Mouse (Mus musculus) ES-Bruce4 (cell line): Measurements from ENCODE around the gene Sptbn4. TPM values are rescaled to one million over a fixed set of nuclear protein-coding genes. Genes with fewer than 3 reads are reported as not detected.

Source experiments
- H3K27ac ChIP-seq: 2 replicates; pipeline ENCODE4 v1.5.1; 2012; ENCODE audit warnings: low read length, inconsistent platforms; ENCODE audit not compliant: insufficient read depth
- H3K27me3 ChIP-seq: 2 replicates; pipeline ENCODE4 v1.6.1; 2012; ENCODE audit warnings: mild to moderate bottlenecking, low read length, inconsistent platforms; ENCODE audit not compliant: control insufficient read depth, poor library complexity, insufficient read depth, severe bottlenecking
- H3K36me3 ChIP-seq: 2 replicates; pipeline ENCODE4 v1.6.1; 2012; ENCODE audit warnings: inconsistent platforms, mild to moderate bottlenecking, low read length, moderate library complexity; ENCODE audit not compliant: control insufficient read depth, poor library complexity, insufficient read depth, severe bottlenecking
- H3K4me1 ChIP-seq: one replicate; pipeline ENCODE4 v1.8.1; 2011; ENCODE audit warnings: low read length; ENCODE audit not compliant: control insufficient read depth, insufficient read depth
- H3K4me3 ChIP-seq: 2 replicates; pipeline ENCODE4 v1.5.1; 2011; ENCODE audit warnings: low read depth, mild to moderate bottlenecking, low read length
- H3K9ac ChIP-seq: 2 replicates; pipeline ENCODE4 v1.6.1; 2012; ENCODE audit warnings: low read depth, mild to moderate bottlenecking, inconsistent platforms; ENCODE audit not compliant: poor library complexity, severe bottlenecking
- H3K9me3 ChIP-seq: replicated peaks from 2 replicates; pipeline ENCODE4 v1.6.1; 2012; ENCODE audit warnings: mild to moderate bottlenecking, low read length, inconsistent platforms; ENCODE audit not compliant: control insufficient read depth, poor library complexity, insufficient read depth, severe bottlenecking
- CTCF ChIP-seq: IDR thresholded peaks from one replicate; pipeline ENCODE4 v1.8.1; 2011; ENCODE audit warnings: low read depth, low read length
- EP300 ChIP-seq: IDR thresholded peaks from 2 replicates; pipeline ENCODE4 v1.6.1; 2011; ENCODE audit warnings: low read depth, low read length; ENCODE audit not compliant: insufficient read depth
- POLR2A ChIP-seq: IDR thresholded peaks from one replicate; pipeline ENCODE4 v1.8.1; 2011; ENCODE audit warnings: low read length; ENCODE audit not compliant: insufficient read depth
- polyA plus RNA-seq: library from polyadenylated mRNA; stranded (reverse); fragments of >200 nt; gene quantifications from 2 replicates; pipeline ENCODE4 v1.2.4, GENCODE M21; 2011; ENCODE audit warnings: low read depth; ENCODE audit not compliant: missing spikeins, insufficient read depth, insufficient read length

Sptbn4 gene
- polyA plus RNA-seq, 1 experiment: 6.0 TPM

DNA sequence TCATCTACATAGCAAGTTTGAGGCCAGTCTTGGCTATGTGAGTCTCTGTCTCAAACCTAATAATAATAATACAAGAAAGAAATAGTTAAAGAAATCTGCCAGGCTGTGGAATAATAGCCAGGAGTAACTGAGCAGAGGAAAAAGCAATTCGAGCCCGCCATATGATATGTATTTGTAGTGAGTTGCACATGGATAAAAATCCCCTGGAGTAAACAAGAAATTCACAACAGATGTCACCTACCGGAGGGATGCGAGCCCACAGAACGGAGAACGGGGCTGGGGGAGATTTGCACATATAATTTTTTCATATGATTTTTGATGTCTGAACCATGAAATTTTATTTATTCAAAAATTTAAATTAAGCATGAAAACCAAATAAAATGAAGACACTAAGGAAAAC lies 67.7 kb downstream of the Sptbn4 start:
- no peak for TF ChIP-seq CTCF
- no peak for TF ChIP-seq EP300
- TF ChIP-seq POLR2A: no peak
- H3K27me3 ChIP-seq: no peaks in the 10 kb centered on the region
- H3K4me1 ChIP-seq: peaks cover 5% of the 10 kb centered on the region
- H3K9me3 ChIP-seq: no peaks in the 10 kb centered on the region
- H3K27ac ChIP-seq: no peak overlapping the region
- H3K36me3 ChIP-seq: no peaks in the 10 kb centered on the region
- H3K9ac ChIP-seq: no peak overlapping the region
- H3K4me3 ChIP-seq: no peak overlapping the region

DNA sequence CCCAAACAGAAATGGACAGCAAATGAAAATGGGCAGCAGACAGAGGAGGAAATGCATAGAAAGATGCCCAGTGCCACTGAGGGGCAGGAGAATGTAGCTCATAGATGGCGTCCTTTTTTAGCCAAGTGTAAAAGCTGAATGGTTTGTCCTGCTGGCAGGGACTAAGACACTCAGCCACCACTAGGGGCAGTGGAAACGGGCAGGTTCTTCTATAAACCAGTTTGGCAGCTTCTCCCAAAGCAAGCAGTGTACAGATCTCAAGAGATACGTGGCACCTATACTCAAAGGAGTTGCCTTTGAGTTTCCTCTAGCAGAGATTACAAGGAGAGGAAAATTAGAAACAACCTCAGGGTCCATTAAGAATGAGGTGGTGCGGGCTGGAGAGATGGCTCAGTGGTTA lies 69.1 kb downstream of the Sptbn4 start:
- Histone ChIP-seq H3K27ac (no peak overlapping the region), H3K9ac (no peak overlapping the region), H3K27me3 (no peaks in the 10 kb centered on the region), H3K36me3 (no peaks in the 10 kb centered on the region), H3K4me1 (peaks cover 3% of the 10 kb centered on the region), H3K4me3 (no peak overlapping the region), H3K9me3 (no peaks in the 10 kb centered on the region; the same call in 1 of the 2 replicates)
- peak; percentile 55 for TF ChIP-seq CTCF
- no peak for TF ChIP-seq POLR2A

DNA sequence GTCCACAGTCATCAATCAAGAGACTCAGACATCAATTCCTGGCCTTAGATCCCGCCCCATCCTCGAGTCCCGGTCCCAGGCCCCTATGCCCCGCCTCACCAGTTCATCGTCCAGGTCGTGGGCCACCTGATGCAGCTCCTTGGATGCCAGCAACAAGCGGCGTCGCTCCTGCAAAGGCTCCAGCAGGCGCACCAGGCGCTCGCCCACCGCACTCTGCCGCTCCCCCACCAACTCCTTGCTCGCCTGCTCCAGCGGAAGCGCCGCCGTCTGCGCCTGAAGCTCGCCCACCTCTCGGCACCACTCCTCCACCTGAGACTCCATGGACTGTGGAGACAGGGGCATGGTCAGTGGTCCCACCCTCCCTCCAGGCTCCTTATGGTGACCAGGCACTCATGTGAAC lies 72.2 kb downstream of the Sptbn4 start:
- Histone ChIP-seq H3K9me3 (no peaks in the 10 kb centered on the region; the same call in 1 of the 2 replicates), H3K4me1 (no peaks in the 10 kb centered on the region), H3K27me3 (no peaks in the 10 kb centered on the region), H3K9ac (peak overlapping the region; percentile 5; the same call in 1 of the 2 replicates), H3K27ac (no peak overlapping the region), H3K4me3 (peak overlapping the region; percentile 25), H3K36me3 (no peaks in the 10 kb centered on the region)
- TF ChIP-seq CTCF: no peak
- no peak for TF ChIP-seq EP300

DNA sequence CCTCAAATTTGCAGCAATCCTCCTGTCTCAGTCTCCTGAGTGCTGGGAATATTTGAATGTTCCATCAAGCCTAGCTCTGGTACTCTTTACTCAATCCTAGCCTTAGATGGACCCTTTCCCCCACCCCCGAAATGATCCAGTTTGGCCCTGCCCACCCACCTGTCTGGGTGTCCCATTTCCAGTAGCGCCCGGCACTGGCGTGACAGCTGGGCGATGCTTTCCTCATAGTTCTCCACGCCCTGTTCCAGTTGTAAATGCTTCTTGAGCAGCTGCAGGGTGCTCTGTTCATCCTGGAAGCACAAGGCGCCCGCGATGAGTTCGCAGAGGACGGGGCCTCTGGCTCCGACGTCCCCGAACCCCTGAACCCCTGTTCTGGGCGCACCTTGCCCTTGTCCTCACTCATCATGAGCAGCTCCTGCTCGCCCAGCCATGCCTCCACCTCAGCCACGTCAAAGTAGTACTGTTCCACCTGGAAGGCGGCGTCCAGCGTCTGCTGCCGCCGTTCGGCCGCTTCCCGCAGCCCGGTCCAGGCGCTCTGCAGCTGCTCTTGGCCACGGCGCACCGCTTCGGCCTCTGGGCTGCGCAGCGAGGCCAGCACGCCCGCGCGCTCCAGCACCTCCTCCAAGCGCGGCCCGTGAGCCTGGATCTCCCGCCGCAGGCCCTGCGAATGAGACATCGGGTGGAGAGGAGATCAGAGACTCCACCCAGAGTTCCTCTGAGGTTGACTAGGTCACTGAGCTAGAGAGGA lies 75.6 kb downstream of the Sptbn4 start:
- no peak overlapping the region for H3K27ac ChIP-seq
- H3K4me3 ChIP-seq: peak overlapping the region; percentile 24
- H3K4me1 ChIP-seq: peaks cover 2% of the 10 kb centered on the region
- TF ChIP-seq EP300 (no peak), CTCF (no peak), POLR2A (no peak)
- no peaks in the 10 kb centered on the region; the same call in 1 of the 2 replicates for H3K9me3 ChIP-seq
- H3K9ac ChIP-seq: peak overlapping the region; percentile 16
- H3K27me3 ChIP-seq: no peaks in the 10 kb centered on the region
- H3K36me3 ChIP-seq: no peaks in the 10 kb centered on the region

DNA sequence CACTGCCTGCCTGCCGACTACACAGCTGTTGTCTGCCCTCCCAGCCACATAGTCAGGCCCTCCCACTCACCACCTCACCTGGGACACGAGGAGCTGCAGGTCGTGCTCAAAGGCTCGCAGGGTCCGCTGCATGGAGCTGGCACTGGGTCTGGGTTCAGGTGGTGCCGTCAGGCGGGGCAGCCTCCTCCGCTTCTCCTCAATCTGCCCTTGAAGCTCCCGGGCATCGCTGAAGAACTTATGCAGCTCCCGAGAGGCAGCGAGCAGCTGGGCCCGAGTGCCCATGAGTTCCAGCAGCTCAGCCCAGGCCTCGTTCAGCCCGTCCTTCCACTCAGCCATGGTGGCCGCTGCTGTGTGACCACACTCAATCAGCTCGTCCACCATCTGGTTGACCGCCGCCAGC lies 78.4 kb downstream of the Sptbn4 start:
- Histone ChIP-seq H3K4me3 (no peak overlapping the region), H3K4me1 (peaks cover 6% of the 10 kb centered on the region), H3K36me3 (no peaks in the 10 kb centered on the region), H3K9ac (no peak overlapping the region), H3K27ac (no peak overlapping the region), H3K27me3 (no peaks in the 10 kb centered on the region), H3K9me3 (no peaks in the 10 kb centered on the region; the same call in 1 of the 2 replicates)
- TF ChIP-seq CTCF: no peak
- TF ChIP-seq EP300: no peak
- no peak for TF ChIP-seq POLR2A

DNA sequence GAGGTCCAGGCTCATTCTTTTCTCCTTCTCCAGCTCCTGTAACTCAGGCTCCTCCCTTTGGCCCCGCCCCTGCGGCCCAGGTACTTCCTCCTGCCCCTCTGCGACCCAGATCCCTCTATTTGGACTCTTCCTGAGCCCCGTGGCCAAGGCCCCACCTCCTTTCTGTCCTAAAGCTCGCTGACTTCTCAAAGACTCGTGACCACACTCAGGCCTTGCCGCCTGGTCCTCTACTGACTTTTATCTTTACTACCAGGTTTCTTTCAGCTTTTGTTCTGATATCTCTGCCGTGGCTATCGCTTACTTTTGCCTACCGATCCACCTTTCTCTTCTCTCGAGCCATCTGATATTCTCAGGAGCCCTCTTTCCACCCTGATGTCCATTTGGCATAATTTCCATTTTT lies 79.5 kb downstream of the Sptbn4 start:
- H3K4me3 ChIP-seq: peak overlapping the region; percentile 59

More for the DNA sequence above, 79.5 kb downstream of the Sptbn4 start:
- no peaks in the 10 kb centered on the region for H3K27me3 ChIP-seq
- no peaks in the 10 kb centered on the region for H3K9me3 ChIP-seq
- no peaks in the 10 kb centered on the region for H3K36me3 ChIP-seq
- peak overlapping the region; percentile 34; the same call in 1 of the 2 replicates for H3K9ac ChIP-seq
- TF ChIP-seq EP300 (no peak; the same call in 1 of the 2 replicates), CTCF (no peak), POLR2A (peak; percentile 8)
- peaks cover 6% of the 10 kb centered on the region for H3K4me1 ChIP-seq
- peak overlapping the region; percentile 35; the same call in 1 of the 2 replicates for H3K27ac ChIP-seq
